Mouse (Mus musculus) layer of hippocampus, postnatal 10 days (tissue): ENCODE results near the gene Rab11b. TPM values are rescaled to one million over a fixed set of nuclear protein-coding genes. Genes with fewer than 3 reads are reported as not detected.

Source experiments
- DNase-seq, 2 experiments: peaks; one replicate each; pipeline ENCODE4 v3.0.0; 2021; ENCODE audit warnings: low spot score in 2 of 2
- long read RNA-seq: library from polyadenylated mRNA; stranded (forward); transcript quantifications from one replicate; pipeline ENCODE4 v2.0.0, GENCODE M21; 2023
- total RNA-seq, 2 experiments: library from RNA; stranded (reverse); gene quantifications; 2 replicates each; pipeline ENCODE4 v1.2.3; 2021

The Rab11b gene
- total RNA-seq, result 100 to 1,000 TPM; 252 to 307 TPM
- long read RNA-seq, full-length matches to known transcripts, result 398 of 434 reads
- long read RNA-seq, partial matches to known transcripts, result 12 of 434 reads
- long read RNA-seq, other reads (novel, unspliced or antisense), result 24 of 434 reads

DNA sequence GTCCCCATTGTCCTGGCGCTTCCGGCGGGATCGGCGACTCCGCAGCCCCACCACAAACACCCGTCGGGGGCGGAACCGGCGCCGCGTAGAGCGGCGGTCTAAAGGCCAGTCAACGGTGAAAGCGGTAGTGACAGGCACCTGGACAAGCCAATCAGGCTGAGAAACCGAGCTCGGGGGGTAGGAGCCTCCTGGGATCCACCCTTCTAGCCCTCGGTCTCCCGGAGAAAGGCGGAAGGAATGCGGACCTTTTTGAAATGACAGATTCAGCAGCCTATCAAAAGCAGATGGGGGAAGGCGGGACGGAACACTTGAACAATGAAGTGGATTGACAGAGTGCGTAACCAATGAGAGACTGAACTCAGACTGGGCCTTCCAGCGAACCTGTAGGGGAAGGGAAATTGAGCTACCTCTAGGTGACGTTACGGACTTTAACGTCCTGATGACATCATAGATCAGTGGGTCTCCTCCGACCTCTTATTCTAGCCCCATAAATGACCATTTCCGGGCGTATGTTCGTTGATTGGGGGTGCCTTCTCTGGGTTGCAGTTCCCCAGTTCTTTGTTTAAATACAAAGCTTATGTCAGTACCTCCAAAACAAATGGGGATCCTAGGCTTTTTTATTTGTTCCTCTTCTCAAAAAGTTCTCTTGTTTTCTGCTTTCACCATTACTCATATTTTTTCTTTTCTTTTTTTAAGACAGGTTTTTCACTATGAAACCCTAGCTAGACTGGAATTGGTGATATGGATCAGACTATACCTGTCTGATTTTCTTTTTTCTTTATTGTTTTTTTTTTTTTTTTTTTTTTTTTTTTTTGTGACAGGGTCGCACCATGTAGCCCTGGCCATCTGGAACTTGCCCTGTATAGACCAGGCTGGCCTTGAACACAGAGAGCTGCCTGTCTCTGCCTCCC is at the start of gene Rab11b:
Gene Rab11b, minus strand, starts transcription at position 276 of the 911 bp plus-strand sequence.
- peak; percentile 100 for DNase-seq

GRCm38 (mm10) chr17:33808192-33808591 is 47.9 kb upstream of the Rab11b start:
- DNase-seq, result no peak

DNA sequence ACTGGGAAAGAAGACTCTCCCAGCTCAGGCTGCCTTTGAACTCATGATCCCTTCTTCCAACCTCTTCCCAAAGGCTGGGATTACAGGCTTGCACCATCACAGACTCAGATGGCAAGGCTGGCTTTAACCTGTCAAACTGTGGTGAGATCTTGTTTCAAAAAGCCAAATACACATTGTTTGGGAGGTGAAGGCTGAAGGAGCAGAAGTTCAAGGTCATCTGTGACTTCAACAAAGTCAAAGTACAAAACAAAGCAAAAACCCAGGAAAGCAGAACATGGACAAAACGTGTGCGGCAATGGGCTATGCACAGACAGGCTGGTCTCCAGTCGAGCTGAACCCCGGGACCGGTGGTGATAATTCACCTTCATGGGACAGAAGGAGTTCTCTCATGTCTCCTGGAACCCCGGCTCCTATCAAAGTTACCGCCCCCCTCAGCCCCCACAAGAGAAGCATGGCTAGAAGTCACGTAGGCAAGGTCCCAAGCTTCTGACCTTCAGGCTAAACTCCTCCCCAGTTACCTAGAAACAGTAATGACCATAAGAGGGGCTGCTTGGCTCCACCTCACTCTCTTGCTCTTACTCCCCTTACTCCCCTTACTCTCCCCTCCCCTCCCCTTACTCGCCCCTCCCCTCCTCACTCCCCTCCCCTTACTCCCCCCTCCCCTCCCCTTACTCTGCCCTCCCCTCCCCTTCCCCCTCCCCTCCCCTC is 47.0 kb upstream of the Rab11b start:
- DNase-seq, result no peak

DNA sequence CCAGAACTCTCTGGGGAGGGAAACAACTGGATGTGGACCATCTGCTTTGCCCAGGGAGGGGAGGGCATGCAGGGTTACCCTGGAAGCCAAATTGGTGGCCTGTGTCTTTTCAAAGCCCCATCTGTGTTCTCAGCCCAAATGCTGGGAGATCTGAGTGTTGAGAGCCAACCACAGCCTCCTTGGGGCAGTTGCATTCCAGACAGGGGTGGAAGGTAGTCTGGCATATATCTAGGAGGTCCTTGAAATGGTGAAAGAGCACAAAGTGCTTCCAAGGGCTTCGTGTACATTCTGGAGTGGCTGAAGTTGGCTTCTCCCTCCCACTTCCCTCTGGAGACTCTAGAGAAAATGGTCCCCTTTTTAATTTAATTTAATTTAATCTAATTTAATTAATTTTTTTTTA is 44.4 kb upstream of the Rab11b start:
- no peak for DNase-seq

DNA sequence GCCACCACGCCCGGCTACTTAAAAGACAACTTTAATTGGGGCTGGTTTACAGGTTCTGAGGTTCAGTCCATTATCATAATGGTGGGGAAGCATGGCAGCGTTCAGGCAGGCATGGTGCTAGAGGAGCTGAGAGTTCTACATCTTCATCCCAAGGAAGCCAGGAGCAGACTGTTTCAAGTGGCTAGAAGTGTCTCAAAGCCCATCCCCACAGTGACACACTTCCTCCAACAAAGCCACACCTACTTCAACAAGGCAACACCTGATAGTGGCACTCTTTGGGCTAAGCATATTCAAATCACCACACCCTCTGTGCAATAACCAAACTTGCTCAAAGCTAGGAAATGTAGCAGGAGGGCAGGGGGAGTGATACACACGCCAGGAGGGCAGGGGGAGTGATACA is 43.9 kb upstream of the Rab11b start:
- no peak for DNase-seq

GRCm38 (mm10) chr17:33802221-33802620 is 41.9 kb upstream of the Rab11b start:
- no peak for DNase-seq

GRCm38 (mm10) chr17:33799277-33799676 is 38.9 kb upstream of the Rab11b start:
- no peak for DNase-seq

- no peak for DNase-seq
Observed at GRCm38 (mm10) chr17:33798306-33798705, 38.0 kb upstream of the Rab11b start.

DNA sequence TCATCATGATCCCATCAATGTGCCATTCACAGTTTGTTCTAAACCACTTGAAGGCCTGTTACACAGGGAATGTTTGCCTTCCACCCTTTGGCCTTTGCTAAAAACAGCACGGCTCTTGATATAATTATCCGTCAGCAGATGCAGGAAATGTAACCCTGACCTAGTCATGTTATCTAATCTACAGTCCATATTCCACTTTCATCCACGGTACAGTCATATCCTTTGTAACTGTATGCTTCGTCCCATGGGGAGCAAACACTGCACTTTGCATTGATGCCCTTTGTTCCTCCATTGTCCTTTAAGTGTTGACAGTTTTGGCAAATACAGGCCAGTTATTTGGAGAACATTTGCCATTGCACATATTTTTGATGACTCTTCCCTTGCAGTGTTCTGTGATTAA is 28.4 kb upstream of the Rab11b start:
- DNase-seq, result no peak

DNA sequence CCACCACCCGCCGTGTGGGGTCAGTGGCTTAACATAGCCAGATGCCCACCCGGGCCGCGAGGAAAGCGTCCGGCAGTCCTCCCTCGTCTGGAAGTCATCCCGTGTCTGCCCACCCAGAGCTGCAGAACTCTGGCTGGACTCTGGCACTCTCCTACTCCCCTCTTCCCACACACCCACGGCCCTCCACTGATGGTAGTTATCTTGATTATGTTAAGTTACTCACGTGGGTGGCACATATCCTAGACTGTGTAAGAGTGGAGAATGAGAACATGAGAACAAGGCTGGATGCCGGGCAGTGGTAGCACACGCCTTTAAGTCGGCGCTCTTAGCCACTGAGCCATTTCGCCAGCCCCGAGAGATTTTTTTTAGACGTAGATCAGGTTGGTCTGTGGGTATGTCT is 26.0 kb upstream of the Rab11b start:
- no peak for DNase-seq

DNA sequence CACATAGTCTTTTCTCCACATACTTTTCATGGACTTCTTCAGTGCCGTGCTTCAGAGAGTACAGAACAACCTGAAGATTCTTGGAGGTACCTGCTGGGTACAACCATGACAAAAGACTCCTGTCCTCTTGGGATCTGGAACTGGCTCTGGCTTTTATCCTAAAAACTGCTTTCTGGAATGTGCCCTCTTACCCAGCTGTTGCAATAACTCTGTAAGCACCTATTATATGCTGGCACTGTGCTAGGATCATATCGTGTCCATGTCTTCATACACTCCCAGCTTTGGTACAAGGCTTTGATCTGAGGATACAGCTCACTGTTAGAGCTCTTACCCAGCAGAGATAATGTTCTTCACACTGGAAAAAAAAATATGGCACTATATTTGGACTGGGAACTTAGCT is 24.6 kb upstream of the Rab11b start:
- no peak for DNase-seq

DNA sequence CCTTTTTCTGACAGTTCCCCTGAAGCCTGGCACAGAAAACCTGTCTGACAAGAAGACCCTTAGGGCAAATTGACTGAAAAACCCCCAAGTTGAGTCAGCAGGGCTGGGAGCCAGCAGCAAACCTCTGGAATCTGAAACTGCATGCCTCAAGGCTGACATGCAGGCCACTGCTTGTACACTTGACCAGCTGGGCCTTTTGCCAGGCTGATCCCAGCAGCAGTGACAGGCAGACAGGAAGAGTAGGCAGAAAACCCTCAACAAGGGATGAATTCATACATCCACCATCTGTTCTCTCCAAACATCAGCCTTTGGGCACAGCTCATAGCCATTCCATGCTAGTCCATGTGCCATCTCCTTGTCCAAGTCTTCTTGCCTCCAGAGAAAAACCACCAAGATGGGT is 23.1 kb upstream of the Rab11b start:
- peak in 1 of 2 experiments; percentile 25 for DNase-seq

GRCm38 (mm10) chr17:33782067-33782466 is 21.7 kb upstream of the Rab11b start:
- no peak for DNase-seq

DNA sequence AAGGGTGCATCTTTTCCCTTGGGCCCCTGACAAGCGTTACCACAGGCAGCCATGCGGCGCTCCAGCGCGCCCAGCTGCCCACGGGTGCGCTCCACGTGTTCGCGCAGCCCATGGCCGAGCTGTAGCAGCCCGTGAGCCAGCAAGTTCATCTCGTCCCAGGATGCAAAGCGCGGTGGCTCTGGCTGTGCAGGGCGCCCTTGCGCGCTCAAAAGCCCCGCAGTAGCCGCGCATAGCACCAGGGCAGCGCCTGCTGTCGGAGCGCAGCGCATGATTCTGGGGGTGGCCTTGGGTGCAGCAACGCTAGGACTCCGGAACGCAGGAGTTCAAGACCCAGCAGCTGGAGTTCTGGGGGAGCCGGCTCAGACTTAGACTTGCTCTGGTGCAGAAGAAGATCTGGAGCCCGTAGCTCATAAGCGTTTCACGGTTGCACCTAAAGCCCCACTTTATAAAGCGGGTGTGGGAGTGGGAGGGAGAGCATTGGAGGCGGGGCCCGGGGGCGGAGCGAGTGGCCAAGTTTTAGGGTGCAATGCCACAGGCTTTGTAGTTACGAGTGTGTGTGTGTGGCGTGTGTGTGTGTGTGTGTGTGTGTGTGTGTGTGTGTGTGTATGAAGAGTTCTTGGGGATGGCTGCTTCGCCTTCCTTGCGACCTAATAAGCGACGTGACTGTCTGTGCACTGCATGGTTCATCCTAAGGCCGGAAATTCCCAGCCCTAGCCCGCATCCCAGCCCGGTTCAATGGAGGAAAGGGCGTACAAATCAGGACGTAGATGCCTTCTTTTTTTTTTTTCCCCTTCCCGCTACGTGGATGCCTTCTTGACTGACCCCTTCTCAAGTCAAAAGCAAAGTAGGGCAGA is 21.0 kb upstream of the Rab11b start, which contains the start of gene Angptl4:
Gene Angptl4, minus strand, starts transcription at position 707 of the 854 bp plus-strand sequence.
- DNase-seq, result peak; percentile 54 to 66

DNA sequence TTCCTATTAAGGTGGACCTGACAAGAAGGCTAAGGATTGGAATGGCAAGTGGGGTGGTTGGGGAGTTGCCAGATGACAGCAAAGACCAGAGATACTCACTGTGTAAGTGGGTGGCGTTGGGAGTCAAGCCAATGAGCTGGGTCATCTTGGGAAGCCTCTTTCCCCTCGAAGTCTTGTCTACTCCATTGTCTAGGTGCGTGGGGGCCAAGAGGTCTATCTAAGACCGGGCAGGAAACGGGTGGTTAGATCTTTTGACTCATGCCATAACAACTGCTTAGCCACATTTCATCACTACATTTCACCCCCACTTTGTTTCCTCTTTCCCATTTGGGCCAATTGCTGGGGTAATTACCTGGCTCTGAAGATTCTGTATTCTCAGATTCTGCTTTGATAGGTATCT is 20.1 kb upstream of the Rab11b start:
- DNase-seq, result no peak

- no peak for DNase-seq
Observed at GRCm38 (mm10) chr17:33779967-33780295, 19.6 kb upstream of the Rab11b start.

DNA sequence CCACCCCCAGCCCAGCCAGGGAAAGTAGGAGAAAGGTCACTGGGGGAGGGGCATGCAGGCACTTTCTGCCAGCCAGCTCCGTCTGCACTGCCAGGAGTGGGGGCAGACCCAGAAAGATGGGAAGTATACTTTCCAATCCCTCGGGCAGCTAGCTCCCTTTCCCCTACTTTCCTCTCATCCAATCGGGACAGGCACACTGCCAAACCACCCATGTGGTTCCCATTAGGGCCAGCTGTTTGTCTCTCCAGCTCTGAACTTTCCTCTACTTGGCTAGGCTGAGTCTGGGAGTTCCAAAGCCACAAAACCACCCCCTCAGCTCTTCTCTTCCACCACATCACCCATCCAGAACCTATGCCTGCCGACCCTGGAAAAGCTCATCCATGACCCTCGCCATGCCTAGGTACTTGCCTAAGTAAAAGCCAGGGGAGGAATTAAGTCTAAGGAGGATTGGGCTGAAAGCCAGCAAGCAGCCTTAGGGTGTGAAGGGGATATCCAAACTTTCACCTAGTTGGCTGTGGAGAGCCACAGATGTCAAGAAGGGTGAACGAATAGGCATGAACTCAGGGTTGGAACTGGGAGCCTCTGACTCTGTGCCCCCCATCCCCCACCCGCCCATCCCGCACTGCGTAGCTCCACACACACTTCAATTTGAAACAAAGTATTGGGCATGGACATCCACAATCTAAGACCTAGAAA is 19.1 kb upstream of the Rab11b start:
- DNase-seq, result peak; percentile 89 to 92

DNA sequence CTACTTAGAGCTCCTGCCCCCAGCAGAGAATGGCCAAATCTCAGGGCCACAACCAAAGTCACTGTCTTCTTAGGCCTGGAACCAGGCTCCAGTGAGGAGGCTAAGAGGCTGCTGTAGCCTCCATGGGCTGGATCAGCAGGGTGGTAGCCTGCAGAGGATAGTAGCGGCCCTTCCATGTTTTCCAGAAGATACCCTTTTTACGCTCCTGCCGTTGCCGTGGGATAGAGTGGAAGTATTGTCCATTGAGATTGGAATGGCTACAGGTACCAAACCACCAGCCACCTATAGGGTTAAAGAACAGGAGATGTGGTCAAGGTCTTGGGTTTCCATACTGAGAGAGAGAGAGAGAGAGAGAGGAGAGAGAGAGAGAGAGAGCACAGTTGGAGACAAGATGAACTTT is 15.0 kb upstream of the Rab11b start:
- DNase-seq, result no peak

- no peak for DNase-seq
Observed at GRCm38 (mm10) chr17:33774573-33775155, 14.3 kb upstream of the Rab11b start.

DNA sequence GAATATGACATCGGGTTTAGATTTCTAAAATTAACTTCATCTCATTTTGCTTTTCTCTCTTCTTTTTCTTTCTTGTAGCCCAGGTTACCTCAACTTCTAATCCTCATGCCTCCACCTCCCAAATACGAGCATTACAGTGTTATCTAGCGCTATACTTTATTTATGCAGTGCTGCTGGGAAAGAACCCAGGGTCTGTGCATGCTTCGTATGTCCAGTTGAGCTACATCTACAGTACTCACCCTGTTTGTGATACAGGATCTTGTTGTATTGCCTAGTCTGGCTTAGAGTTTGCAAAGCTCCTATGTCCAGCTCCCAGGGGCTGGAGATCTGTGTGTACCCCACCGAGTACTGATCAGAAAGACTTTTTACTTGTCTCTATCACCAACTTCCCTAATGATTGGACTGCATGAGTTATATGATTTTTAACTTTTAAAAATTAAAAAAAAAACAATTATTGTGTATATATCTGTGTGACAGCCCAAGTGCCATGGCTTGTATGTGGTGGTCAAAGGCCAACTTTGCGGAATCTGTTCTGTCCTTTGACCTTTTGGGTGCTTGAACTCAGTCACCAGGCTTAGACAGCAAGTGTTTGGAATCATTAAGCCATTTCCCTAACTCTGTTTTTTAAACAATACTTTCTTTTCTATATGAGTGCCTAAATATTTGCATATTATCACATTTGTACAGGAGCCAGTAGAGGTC is 13.7 kb upstream of the Rab11b start:
- no peak for DNase-seq
